Mouse (Mus musculus): ENCODE data around the gene Rrnad1. TPM values are rescaled to one million over a fixed set of nuclear protein-coding genes. Genes with fewer than 3 reads are reported as not detected.

Rrnad1 gene
- total and polyA plus RNA-seq, 2 experiments from 2014 or later = 19.3 to 36.4 TPM

DNA sequence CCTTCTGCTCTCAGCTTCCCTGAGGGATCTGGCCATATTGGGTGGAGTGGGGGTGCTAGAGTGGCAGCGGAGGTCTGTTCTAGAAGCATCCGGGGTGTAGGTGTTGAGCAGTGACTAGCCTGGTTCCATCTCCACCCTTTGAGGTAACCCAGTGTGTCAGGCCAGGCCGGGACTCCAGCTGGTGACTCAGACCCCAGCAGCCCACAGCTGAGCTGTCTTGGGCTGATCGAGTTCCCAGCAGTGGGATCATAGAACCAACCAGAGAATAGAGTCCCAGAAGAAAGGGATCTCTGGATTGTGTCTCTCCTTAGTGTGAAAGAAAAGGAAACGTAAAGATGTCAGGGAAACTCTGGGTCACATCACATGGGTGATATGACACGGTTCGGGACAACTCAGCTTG lies 28.9 kb upstream of the Rrnad1 start:
- Histone ChIP-seq H3K4me1 (ENCODE audit: insufficient read depth, low read length) (peaks cover 6% of the 10 kb centered on the region), H3K9me3 (ENCODE audit: low read length) (no peaks in the 10 kb centered on the region), H3K4me3 (ENCODE audit: low read length) (no peak overlapping the region), H3K9ac (replicated peaks; ENCODE audit: low read length) (no peak overlapping the region), H3K27ac (no peak overlapping the region), H3K27me3 (ENCODE audit: insufficient read depth, low read length) (no peaks in the 10 kb centered on the region), H3K4me2 (ENCODE audit: low read depth, low read length) (no peak overlapping the region), H3K36me3 (ENCODE audit: insufficient read depth, low read length) (no peaks in the 10 kb centered on the region)
- no peak for TF ChIP-seq CTCF (IDR thresholded peaks at IDR 0.05; ENCODE audit: low read depth)
- WGBS = 48% methylated on average over 7 of the region's 7 CpGs
- DNase-seq (ENCODE audit: low spot score) (no peak), ATAC-seq (no peak)

DNA sequence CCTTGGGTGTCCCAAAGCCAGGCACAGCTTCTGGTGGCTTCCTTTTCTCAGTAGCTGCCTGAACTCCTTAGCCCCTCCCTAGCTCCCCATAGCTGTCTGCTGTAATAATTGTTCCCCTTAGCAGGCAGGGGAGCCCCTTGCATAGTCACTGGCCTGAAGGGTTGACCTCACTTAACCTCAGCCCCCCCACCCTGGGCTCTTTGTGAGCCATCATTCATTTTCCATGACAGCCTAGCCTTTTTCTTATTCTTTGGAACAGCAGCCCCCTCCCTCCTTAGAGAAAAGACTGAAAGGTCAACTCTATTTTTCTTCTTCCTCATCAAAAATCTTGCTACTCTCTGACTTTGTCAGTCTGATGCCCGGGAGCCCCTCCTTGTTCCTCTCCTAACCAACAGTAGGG lies 28.4 kb upstream of the Rrnad1 start:
- DNase-seq (ENCODE audit: low spot score) (no peak), ATAC-seq (no peak)
- H3K27ac ChIP-seq = no peak overlapping the region
- peaks cover 6% of the 10 kb centered on the region for H3K4me1 ChIP-seq (ENCODE audit: insufficient read depth, low read length)
- WGBS = 24% methylated on average over 1 of the region's 1 CpGs
- no peaks in the 10 kb centered on the region for H3K36me3 ChIP-seq (ENCODE audit: insufficient read depth, low read length)
- TF ChIP-seq CTCF (IDR thresholded peaks at IDR 0.05; ENCODE audit: low read depth) = no peak
- H3K4me2 ChIP-seq (ENCODE audit: low read depth, low read length) = no peak overlapping the region
- H3K9ac ChIP-seq (replicated peaks; ENCODE audit: low read length) = no peak overlapping the region
- no peaks in the 10 kb centered on the region for H3K27me3 ChIP-seq (ENCODE audit: insufficient read depth, low read length)
- H3K9me3 ChIP-seq (ENCODE audit: low read length) = no peaks in the 10 kb centered on the region
- no peak overlapping the region for H3K4me3 ChIP-seq (ENCODE audit: low read length)

DNA sequence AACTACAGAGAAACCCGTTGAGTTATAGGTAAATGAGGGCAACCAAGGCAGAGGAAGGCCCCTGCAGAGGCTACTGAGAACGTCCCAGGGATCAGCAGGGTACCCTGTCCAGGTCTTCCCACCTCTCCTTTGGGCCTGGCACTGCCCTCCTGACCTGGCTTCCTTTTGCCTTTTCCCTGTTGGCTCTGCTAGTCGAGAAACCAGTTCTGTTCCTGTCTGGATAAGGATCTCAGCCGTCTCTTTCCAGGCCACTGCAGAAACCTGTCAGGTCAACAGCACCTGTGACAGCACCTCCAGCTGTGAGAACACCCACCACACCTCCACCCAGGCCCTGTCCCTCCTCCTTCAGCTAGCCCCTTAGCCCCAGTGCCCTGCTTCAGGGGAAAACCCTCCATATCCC lies 28.0 kb upstream of the Rrnad1 start:
- no peak for DNase-seq (ENCODE audit: low spot score)
- no peak overlapping the region for H3K4me3 ChIP-seq (ENCODE audit: low read length)

DNA sequence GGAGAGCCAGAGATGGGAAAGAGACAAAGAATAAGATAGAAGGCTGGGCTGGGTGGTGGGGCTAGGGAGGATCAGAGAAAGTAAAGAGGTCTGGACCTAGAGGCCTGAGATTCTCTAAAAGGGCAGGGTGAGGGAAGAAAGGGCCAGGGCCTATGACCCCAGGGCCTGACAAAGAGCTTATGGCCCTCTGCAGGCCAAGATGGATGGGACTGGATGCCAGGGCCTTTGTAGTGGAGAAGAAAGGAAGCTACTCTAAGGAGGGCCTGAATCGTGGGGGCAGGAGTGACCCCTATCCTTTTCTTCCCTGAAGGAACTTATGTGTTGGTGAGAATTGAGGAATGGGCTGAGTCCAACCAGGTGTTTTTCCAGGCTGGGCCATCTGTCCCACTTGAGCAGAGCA lies 27.5 kb upstream of the Rrnad1 start:
- no peak for DNase-seq (ENCODE audit: low spot score)
- no peak for ATAC-seq
- Histone ChIP-seq H3K27ac (no peak overlapping the region), H3K27me3 (ENCODE audit: insufficient read depth, low read length) (no peaks in the 10 kb centered on the region), H3K4me1 (ENCODE audit: insufficient read depth, low read length) (peaks cover 6% of the 10 kb centered on the region), H3K4me2 (ENCODE audit: low read depth, low read length) (no peak overlapping the region), H3K36me3 (ENCODE audit: insufficient read depth, low read length) (no peaks in the 10 kb centered on the region), H3K4me3 (ENCODE audit: low read length) (no peak overlapping the region), H3K9ac (replicated peaks; ENCODE audit: low read length) (no peak overlapping the region), H3K9me3 (ENCODE audit: low read length) (no peaks in the 10 kb centered on the region)
- WGBS = 12% methylated on average over 1 of the region's 1 CpGs
- no peak for TF ChIP-seq CTCF (IDR thresholded peaks at IDR 0.05; ENCODE audit: low read depth)

More for the DNA sequence above, 28.0 kb upstream of the Rrnad1 start:
- no peak for ATAC-seq
- Histone ChIP-seq H3K4me1 (ENCODE audit: insufficient read depth, low read length) (peaks cover 6% of the 10 kb centered on the region), H3K36me3 (ENCODE audit: insufficient read depth, low read length) (no peaks in the 10 kb centered on the region), H3K9ac (replicated peaks; ENCODE audit: low read length) (no peak overlapping the region), H3K27me3 (ENCODE audit: insufficient read depth, low read length) (no peaks in the 10 kb centered on the region), H3K27ac (no peak overlapping the region), H3K4me2 (ENCODE audit: low read depth, low read length) (no peak overlapping the region), H3K9me3 (ENCODE audit: low read length) (no peaks in the 10 kb centered on the region)
- no peak for TF ChIP-seq CTCF (IDR thresholded peaks at IDR 0.05; ENCODE audit: low read depth)
- 16% methylated on average over 4 of the region's 4 CpGs for WGBS

DNA sequence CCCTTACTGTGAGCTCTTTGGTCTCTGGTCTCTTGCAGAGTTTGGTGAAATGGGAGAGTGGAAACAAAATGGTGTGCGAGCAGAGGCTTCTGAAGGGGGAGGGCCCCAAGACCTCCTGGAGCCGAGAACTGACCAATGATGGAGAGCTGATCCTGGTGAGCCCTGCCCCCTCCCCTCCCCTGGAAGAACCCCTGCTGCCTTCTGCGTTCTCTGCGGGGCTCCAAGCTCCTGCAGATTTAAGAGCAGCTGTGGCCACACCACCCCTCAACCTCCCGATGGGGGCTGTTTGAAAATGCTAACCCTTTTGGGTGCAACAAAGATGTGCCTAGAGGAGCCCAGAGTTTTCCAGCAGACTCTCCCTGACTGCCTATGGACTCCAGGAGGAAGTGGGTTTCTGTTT lies 21.9 kb upstream of the Rrnad1 start:
- Histone ChIP-seq H3K9ac (replicated peaks; ENCODE audit: low read length) (0 out of 2 replicates have a peak overlapping the region, but pooled peaks have one; percentile 5), H3K9me3 (ENCODE audit: low read length) (no peaks in the 10 kb centered on the region), H3K4me3 (ENCODE audit: low read length) (0 out of 2 replicates have a peak overlapping the region, but pooled peaks have one; percentile 6), H3K27me3 (ENCODE audit: insufficient read depth, low read length) (no peaks in the 10 kb centered on the region; the same call in 1 of the 2 replicates), H3K4me2 (ENCODE audit: low read depth, low read length) (peak overlapping the region; percentile 45), H3K4me1 (ENCODE audit: insufficient read depth, low read length) (peaks cover 16% of the 10 kb centered on the region), H3K27ac (no peak overlapping the region; the same call in 1 of the 2 replicates), H3K36me3 (ENCODE audit: insufficient read depth, low read length) (no peaks in the 10 kb centered on the region)
- no peak for TF ChIP-seq CTCF (IDR thresholded peaks at IDR 0.05; ENCODE audit: low read depth)
- DNase-seq (ENCODE audit: low spot score) (peak; percentile 55), ATAC-seq (peak; percentile 60)
- 11% methylated on average over 5 of the region's 5 CpGs for WGBS

DNA sequence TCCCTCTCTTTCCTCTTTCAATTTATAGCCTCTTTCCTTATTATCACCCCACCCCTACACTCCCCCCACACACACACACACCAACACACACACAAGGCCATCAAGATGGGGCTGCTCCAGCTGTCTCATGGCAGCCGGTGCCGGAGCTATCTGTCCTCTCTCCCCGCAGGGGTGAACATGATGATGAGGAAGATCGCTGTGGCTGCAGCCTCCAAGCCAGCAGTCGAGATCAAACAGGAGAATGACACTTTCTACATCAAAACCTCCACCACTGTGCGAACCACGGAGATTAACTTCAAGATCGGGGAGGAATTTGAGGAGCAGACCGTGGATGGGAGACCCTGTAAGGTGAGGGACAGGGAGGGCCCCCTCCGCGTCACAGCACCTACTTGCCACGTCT lies 21.4 kb upstream of the Rrnad1 start:
- Histone ChIP-seq H3K4me3 (ENCODE audit: low read length) (no peak overlapping the region), H3K9me3 (ENCODE audit: low read length) (no peaks in the 10 kb centered on the region), H3K27me3 (ENCODE audit: insufficient read depth, low read length) (no peaks in the 10 kb centered on the region; the same call in 1 of the 2 replicates), H3K9ac (replicated peaks; ENCODE audit: low read length) (no peak overlapping the region), H3K36me3 (ENCODE audit: insufficient read depth, low read length) (no peaks in the 10 kb centered on the region), H3K4me1 (ENCODE audit: insufficient read depth, low read length) (peaks cover 21% of the 10 kb centered on the region), H3K27ac (no peak overlapping the region), H3K4me2 (ENCODE audit: low read depth, low read length) (peak overlapping the region; percentile 45)
- TF ChIP-seq CTCF (IDR thresholded peaks at IDR 0.05; ENCODE audit: low read depth) = no peak
- ATAC-seq = no peak
- WGBS = 21% methylated on average over 12 of the region's 12 CpGs
- no peak for DNase-seq (ENCODE audit: low spot score)

DNA sequence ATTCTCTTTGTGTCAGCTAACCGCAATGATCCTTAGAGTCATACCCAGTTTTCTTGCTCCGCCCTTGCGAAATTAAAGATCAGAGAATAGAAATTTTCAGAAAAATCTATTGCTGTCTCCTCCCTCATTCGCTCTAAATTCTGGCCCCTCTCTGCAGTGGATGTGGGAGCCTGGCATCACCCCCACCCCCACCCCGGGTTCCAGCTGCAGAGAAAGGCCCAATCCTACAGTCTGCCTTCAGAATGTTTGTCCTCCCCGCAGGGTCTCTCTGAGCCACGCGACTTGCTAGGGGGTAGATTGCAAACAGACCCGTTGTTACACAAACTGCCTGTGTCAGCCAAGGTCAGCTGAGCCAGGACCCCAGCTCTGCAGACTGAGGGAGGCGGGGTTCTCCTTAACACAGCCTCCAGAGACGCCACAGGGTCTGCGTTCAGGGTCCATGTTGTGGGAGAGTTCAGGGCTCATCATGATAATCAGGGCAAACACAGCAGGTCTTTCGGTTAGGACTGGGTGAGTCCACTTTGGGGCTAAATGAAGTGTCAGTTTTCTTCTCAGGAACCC lies 19.5 kb upstream of the Rrnad1 start:
- Histone ChIP-seq H3K36me3 (ENCODE audit: insufficient read depth, low read length) (no peaks in the 10 kb centered on the region), H3K4me2 (ENCODE audit: low read depth, low read length) (no peak overlapping the region; the same call in 1 of the 2 replicates), H3K27me3 (ENCODE audit: insufficient read depth, low read length) (no peaks in the 10 kb centered on the region; the same call in 1 of the 2 replicates), H3K4me3 (ENCODE audit: low read length) (no peak overlapping the region), H3K9me3 (ENCODE audit: low read length) (no peaks in the 10 kb centered on the region), H3K9ac (replicated peaks; ENCODE audit: low read length) (no peak overlapping the region), H3K4me1 (ENCODE audit: insufficient read depth, low read length) (peaks cover 22% of the 10 kb centered on the region), H3K27ac (no peak overlapping the region)
- DNase-seq (ENCODE audit: low spot score) = no peak
- WGBS = 20% methylated on average over 13 of the region's 13 CpGs
- no peak for ATAC-seq
- no peak for TF ChIP-seq CTCF (IDR thresholded peaks at IDR 0.05; ENCODE audit: low read depth)

Data from hindbrain, postnatal 0 days (tissue).